Mouse (Mus musculus): ENCODE results near the gene Tbc1d9. TPM values are rescaled to one million over a fixed set of nuclear protein-coding genes. Genes with fewer than 3 reads are reported as not detected.

The Tbc1d9 gene
- polyA plus RNA-seq, 2 experiments = 1.3 to 5.2 TPM

DNA sequence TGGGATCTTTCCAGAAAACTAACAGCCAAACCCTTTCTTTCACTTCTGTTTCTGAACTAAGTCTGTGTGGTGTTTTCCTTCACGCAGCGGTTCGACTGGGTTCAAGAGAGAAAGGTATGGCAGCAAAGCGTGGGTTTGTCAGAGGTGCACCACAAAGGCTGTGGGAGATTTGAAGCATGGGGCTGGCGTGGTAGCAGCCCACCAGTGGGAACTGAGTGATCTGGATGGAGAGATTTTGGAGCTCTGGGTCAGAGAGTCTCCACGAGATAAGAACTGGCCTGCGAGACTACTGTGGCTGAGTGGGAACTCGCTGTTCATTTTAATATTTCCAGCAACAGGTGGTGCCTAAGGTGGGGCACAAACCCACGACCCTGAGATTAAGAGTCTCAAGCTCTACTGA is 52.0 kb downstream of the Tbc1d9 start:
- ATAC-seq (ENCODE audit: low FRiP score, low read depth) (no peak), DNase-seq (ENCODE audit: low spot score) (no peak)
- Histone ChIP-seq H3K9ac (ENCODE audit: low read depth, low read length, severe bottlenecking) (no peak overlapping the region), H3K4me1 (ENCODE audit: control insufficient read depth, insufficient read depth, low read length) (no peaks in the 10 kb centered on the region), H3K9me3 (ENCODE audit: control insufficient read depth, low read length) (no peaks in the 10 kb centered on the region), H3K36me3 (ENCODE audit: control insufficient read depth, insufficient read depth, low read length) (no peaks in the 10 kb centered on the region), H3K4me2 (replicated peaks; ENCODE audit: low read depth, low read length, severe bottlenecking) (no peak overlapping the region), H3K27me3 (ENCODE audit: control insufficient read depth, insufficient read depth, low read length) (no peaks in the 10 kb centered on the region), H3K27ac (replicated peaks; ENCODE audit: low read depth, low read length) (no peak overlapping the region), H3K4me3 (replicated peaks; ENCODE audit: low read length) (no peak overlapping the region)
- WGBS = 88% methylated on average over 9 of the region's 9 CpGs
- no peak for TF ChIP-seq POLR2A (IDR thresholded peaks at IDR 0.05; ENCODE audit: borderline replicate concordance, extremely low read depth, insufficient read depth, insufficient read length)

DNA sequence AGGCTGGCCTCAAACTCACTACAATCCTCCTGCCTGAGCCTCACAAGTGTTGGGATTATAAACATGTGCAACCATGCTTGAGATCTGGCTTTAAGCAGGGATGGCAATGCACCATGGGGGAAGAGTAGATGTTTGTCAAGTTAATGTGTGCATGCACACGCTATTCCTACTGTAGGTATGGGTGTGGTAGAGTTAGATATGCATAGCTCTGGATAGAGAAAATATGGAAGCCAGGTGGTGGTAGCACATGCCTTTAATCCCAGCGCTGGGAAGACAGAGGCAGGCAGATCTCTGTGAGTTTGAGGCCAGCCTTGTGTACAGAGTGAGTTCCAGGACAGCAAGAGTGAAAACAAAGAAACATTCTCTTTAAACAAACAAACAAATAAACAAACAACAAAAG is 52.7 kb downstream of the Tbc1d9 start:
- DNase-seq (ENCODE audit: low spot score) (no peak), ATAC-seq (ENCODE audit: low FRiP score, low read depth) (no peak)
- Histone ChIP-seq H3K4me2 (replicated peaks; ENCODE audit: low read depth, low read length, severe bottlenecking) (no peak overlapping the region), H3K27me3 (ENCODE audit: control insufficient read depth, insufficient read depth, low read length) (no peaks in the 10 kb centered on the region), H3K9me3 (ENCODE audit: control insufficient read depth, low read length) (no peaks in the 10 kb centered on the region), H3K9ac (ENCODE audit: low read depth, low read length, severe bottlenecking) (no peak overlapping the region), H3K4me3 (replicated peaks; ENCODE audit: low read length) (no peak overlapping the region), H3K27ac (replicated peaks; ENCODE audit: low read depth, low read length) (no peak overlapping the region), H3K4me1 (ENCODE audit: control insufficient read depth, insufficient read depth, low read length) (no peaks in the 10 kb centered on the region), H3K36me3 (ENCODE audit: control insufficient read depth, insufficient read depth, low read length) (no peaks in the 10 kb centered on the region)
- WGBS = 91% methylated on average over 2 of the region's 2 CpGs
- TF ChIP-seq POLR2A (IDR thresholded peaks at IDR 0.05; ENCODE audit: borderline replicate concordance, extremely low read depth, insufficient read depth, insufficient read length) = no peak

DNA sequence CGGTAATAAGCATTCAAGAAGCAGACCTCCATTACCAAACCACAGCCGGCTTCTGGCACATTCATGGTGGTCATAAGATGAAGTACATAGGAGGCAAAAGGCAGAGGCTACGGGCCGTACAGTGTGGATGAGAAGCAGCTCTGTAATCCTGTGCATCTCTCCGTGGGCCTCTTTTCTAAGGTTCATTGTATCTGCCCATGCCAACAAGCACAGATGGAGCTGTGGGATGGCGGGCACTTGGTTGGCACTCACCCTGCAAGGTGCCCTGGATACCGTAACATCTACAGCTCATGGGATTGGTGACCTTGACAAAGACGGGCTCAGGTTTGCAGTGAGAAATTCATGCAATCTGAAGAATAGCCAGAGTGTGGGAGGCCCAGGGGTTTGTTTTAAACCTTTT is 54.2 kb downstream of the Tbc1d9 start:
- TF ChIP-seq POLR2A (IDR thresholded peaks at IDR 0.05; ENCODE audit: borderline replicate concordance, extremely low read depth, insufficient read depth, insufficient read length) = no peak
- no peaks in the 10 kb centered on the region for H3K27me3 ChIP-seq (ENCODE audit: control insufficient read depth, insufficient read depth, low read length)
- no peak overlapping the region for H3K4me2 ChIP-seq (replicated peaks; ENCODE audit: low read depth, low read length, severe bottlenecking)
- ATAC-seq (ENCODE audit: low FRiP score, low read depth) = no peak
- no peaks in the 10 kb centered on the region for H3K9me3 ChIP-seq (ENCODE audit: control insufficient read depth, low read length)
- DNase-seq (ENCODE audit: low spot score) = no peak
- WGBS = 88% methylated on average over 8 of the region's 8 CpGs
- no peaks in the 10 kb centered on the region for H3K4me1 ChIP-seq (ENCODE audit: control insufficient read depth, insufficient read depth, low read length)
- H3K36me3 ChIP-seq (ENCODE audit: control insufficient read depth, insufficient read depth, low read length) = no peaks in the 10 kb centered on the region
- H3K9ac ChIP-seq (ENCODE audit: low read depth, low read length, severe bottlenecking) = no peak overlapping the region
- no peak overlapping the region for H3K27ac ChIP-seq (replicated peaks; ENCODE audit: low read depth, low read length)
- no peak overlapping the region for H3K4me3 ChIP-seq (replicated peaks; ENCODE audit: low read length)

DNA sequence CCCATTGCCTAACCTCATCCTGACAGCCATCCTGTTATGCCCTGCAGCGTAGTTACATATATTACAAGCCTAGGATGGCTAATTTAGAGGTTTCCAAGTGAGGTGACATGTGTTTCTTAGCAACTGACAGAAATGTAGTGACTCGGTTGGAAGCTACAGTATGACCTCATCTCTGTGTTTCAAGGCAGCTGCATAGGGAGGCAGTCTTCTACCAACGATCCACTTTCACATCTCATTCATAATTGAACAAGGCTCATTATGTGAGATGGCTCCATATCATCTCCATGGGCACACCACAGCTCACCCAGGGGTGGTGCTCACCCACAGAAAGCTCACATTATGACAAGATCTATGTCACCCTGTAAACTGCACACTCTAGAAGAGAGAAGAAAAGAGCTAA is 55.6 kb downstream of the Tbc1d9 start:
- H3K4me3 ChIP-seq (replicated peaks; ENCODE audit: low read length) = no peak overlapping the region
- H3K4me2 ChIP-seq (replicated peaks; ENCODE audit: low read depth, low read length, severe bottlenecking) = no peak overlapping the region
- TF ChIP-seq POLR2A (IDR thresholded peaks at IDR 0.05; ENCODE audit: borderline replicate concordance, extremely low read depth, insufficient read depth, insufficient read length) = no peak
- ATAC-seq (ENCODE audit: low FRiP score, low read depth) (no peak), DNase-seq (ENCODE audit: low spot score) (no peak)
- WGBS = 71% methylated on average over 3 of the region's 3 CpGs
- H3K9me3 ChIP-seq (ENCODE audit: control insufficient read depth, low read length) = no peaks in the 10 kb centered on the region
- no peaks in the 10 kb centered on the region for H3K36me3 ChIP-seq (ENCODE audit: control insufficient read depth, insufficient read depth, low read length)
- no peak overlapping the region for H3K27ac ChIP-seq (replicated peaks; ENCODE audit: low read depth, low read length)
- no peak overlapping the region for H3K9ac ChIP-seq (ENCODE audit: low read depth, low read length, severe bottlenecking)
- no peaks in the 10 kb centered on the region for H3K4me1 ChIP-seq (ENCODE audit: control insufficient read depth, insufficient read depth, low read length)
- no peaks in the 10 kb centered on the region for H3K27me3 ChIP-seq (ENCODE audit: control insufficient read depth, insufficient read depth, low read length)

DNA sequence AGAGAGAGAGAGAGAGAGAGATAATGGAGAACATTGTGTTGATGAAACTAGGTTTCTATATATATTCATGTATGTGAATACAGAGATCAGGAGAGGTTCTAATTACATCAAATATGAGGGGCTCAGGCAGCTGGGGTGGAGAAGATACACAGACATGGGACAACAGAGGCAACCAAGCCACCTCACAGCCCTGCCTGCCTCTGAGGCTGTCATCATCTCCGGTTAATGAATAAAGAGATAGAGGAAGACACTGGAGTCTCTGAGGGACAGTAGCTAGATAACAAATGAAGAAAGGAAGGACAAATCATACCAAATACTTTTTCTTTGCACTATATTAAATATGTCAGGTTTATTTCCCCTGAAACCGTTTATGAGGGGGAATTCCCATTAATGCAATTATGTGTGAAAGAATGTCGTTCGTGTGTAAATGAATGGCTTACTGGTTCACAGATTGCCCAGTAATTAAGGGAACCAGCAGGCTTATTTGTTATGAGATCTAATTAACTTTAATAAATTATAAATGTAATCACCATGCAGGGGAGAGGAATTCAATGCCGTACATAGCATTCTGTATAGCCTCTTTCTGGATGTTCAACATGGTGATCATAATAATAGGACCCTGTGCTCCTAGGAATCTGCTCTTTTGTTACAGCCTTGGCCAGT is 59.7 kb downstream of the Tbc1d9 start:
- TF ChIP-seq POLR2A (IDR thresholded peaks at IDR 0.05; ENCODE audit: borderline replicate concordance, extremely low read depth, insufficient read depth, insufficient read length) = no peak
- WGBS = 53% methylated on average over 5 of the region's 5 CpGs
- no peak for ATAC-seq (ENCODE audit: low FRiP score, low read depth)

More for the DNA sequence above, 59.7 kb downstream of the Tbc1d9 start:
- no peak overlapping the region for H3K9ac ChIP-seq (ENCODE audit: low read depth, low read length, severe bottlenecking)
- H3K36me3 ChIP-seq (ENCODE audit: control insufficient read depth, insufficient read depth, low read length) = no peaks in the 10 kb centered on the region
- H3K4me3 ChIP-seq (replicated peaks; ENCODE audit: low read length) = no peak overlapping the region
- H3K27me3 ChIP-seq (ENCODE audit: control insufficient read depth, insufficient read depth, low read length) = no peaks in the 10 kb centered on the region
- no peak overlapping the region for H3K27ac ChIP-seq (replicated peaks; ENCODE audit: low read depth, low read length)
- no peak overlapping the region for H3K4me2 ChIP-seq (replicated peaks; ENCODE audit: low read depth, low read length, severe bottlenecking)
- no peak for DNase-seq (ENCODE audit: low spot score)
- H3K4me1 ChIP-seq (ENCODE audit: control insufficient read depth, insufficient read depth, low read length) = no peaks in the 10 kb centered on the region
- no peaks in the 10 kb centered on the region for H3K9me3 ChIP-seq (ENCODE audit: control insufficient read depth, low read length)
